Mouse (Mus musculus): ENCODE results near the gene Tmem245. TPM values are rescaled to one million over a fixed set of nuclear protein-coding genes. Genes with fewer than 3 reads are reported as not detected.

The Tmem245 gene
- polyA plus RNA-seq, 1 experiment from 2014 or later, result 12.8 TPM

- H3K36me3 ChIP-seq (replicated peaks), result no peaks in the 10 kb centered on the region
- peaks cover 17% of the 10 kb centered on the region for H3K4me1 ChIP-seq
- H3K4me2 ChIP-seq, result no peak overlapping the region
- H3K27ac ChIP-seq, result no peak overlapping the region
- ATAC-seq (ENCODE audit: low FRiP score), result no peak
- WGBS, result 68% methylated on average over 6 of the region's 6 CpGs
- no peaks in the 10 kb centered on the region for H3K9me3 ChIP-seq
- peaks cover 3% of the 10 kb centered on the region; the same call in 1 of the 2 replicates for H3K27me3 ChIP-seq
- no peak overlapping the region for H3K9ac ChIP-seq
- no peak overlapping the region for H3K4me3 ChIP-seq (replicated peaks)
Measured at GRCm38 (mm10) chr4:56949494-56949893, 2.3 kb upstream of the Tmem245 start.

- peak overlapping the region; percentile 90 for H3K9ac ChIP-seq
- H3K4me3 ChIP-seq (replicated peaks), result peak overlapping the region; percentile 86
- no peaks in the 10 kb centered on the region for H3K36me3 ChIP-seq (replicated peaks)
- WGBS, result 2% methylated on average over 14 of the region's 14 CpGs
- peaks cover 39% of the 10 kb centered on the region for H3K4me1 ChIP-seq
- H3K9me3 ChIP-seq, result no peaks in the 10 kb centered on the region
- H3K4me2 ChIP-seq, result peak overlapping the region; percentile 93
- H3K27ac ChIP-seq, result no peak overlapping the region
- ATAC-seq (ENCODE audit: low FRiP score), result no peak
- peaks cover 3% of the 10 kb centered on the region; the same call in 1 of the 2 replicates for H3K27me3 ChIP-seq
Measured at GRCm38 (mm10) chr4:56946180-56946579, 1.1 kb downstream of the Tmem245 start.

GRCm38 (mm10) chr4:56944286-56944685 lies 3.0 kb downstream of the Tmem245 start:
- Histone ChIP-seq H3K9ac (no peak overlapping the region), H3K36me3 (replicated peaks) (no peaks in the 10 kb centered on the region), H3K4me1 (peaks cover 39% of the 10 kb centered on the region), H3K27me3 (peaks cover 3% of the 10 kb centered on the region; the same call in 1 of the 2 replicates), H3K4me3 (replicated peaks) (no peak overlapping the region), H3K4me2 (no peak overlapping the region), H3K27ac (no peak overlapping the region), H3K9me3 (no peaks in the 10 kb centered on the region)
- 78% methylated on average over 4 of the region's 4 CpGs for WGBS
- no peak for ATAC-seq (ENCODE audit: low FRiP score)

- Histone ChIP-seq H3K9ac (no peak overlapping the region), H3K4me2 (no peak overlapping the region), H3K4me1 (peaks cover 39% of the 10 kb centered on the region), H3K4me3 (replicated peaks) (no peak overlapping the region), H3K36me3 (replicated peaks) (no peaks in the 10 kb centered on the region), H3K9me3 (no peaks in the 10 kb centered on the region), H3K27me3 (peaks cover 3% of the 10 kb centered on the region; the same call in 1 of the 2 replicates), H3K27ac (no peak overlapping the region)
- no peak for ATAC-seq (ENCODE audit: low FRiP score)
- WGBS, result 31% methylated on average over 1 of the region's 1 CpGs
Measured at GRCm38 (mm10) chr4:56943258-56943657, 4.0 kb downstream of the Tmem245 start.

GRCm38 (mm10) chr4:56942567-56942966 lies 4.7 kb downstream of the Tmem245 start:
- Histone ChIP-seq H3K9ac (no peak overlapping the region), H3K27me3 (peaks cover 3% of the 10 kb centered on the region; the same call in 1 of the 2 replicates), H3K4me2 (no peak overlapping the region), H3K9me3 (no peaks in the 10 kb centered on the region), H3K36me3 (replicated peaks) (no peaks in the 10 kb centered on the region), H3K27ac (no peak overlapping the region), H3K4me3 (replicated peaks) (no peak overlapping the region), H3K4me1 (peaks cover 39% of the 10 kb centered on the region)
- no peak for ATAC-seq (ENCODE audit: low FRiP score)
- 86% methylated on average over 1 of the region's 1 CpGs for WGBS

- H3K4me1 ChIP-seq, result peaks cover 39% of the 10 kb centered on the region
- H3K36me3 ChIP-seq (replicated peaks), result no peaks in the 10 kb centered on the region
- no peak overlapping the region for H3K4me3 ChIP-seq (replicated peaks)
- no peak for ATAC-seq (ENCODE audit: low FRiP score)
- no peak overlapping the region for H3K9ac ChIP-seq
- H3K27ac ChIP-seq, result no peak overlapping the region
- 52% methylated on average over 4 of the region's 4 CpGs for WGBS
- peaks cover 3% of the 10 kb centered on the region; the same call in 1 of the 2 replicates for H3K27me3 ChIP-seq
- H3K9me3 ChIP-seq, result no peaks in the 10 kb centered on the region
- no peak overlapping the region for H3K4me2 ChIP-seq
Measured at GRCm38 (mm10) chr4:56941481-56941880, 5.8 kb downstream of the Tmem245 start.

GRCm38 (mm10) chr4:56937136-56937535 lies 10.1 kb downstream of the Tmem245 start:
- Histone ChIP-seq H3K4me2 (no peak overlapping the region), H3K4me3 (replicated peaks) (no peak overlapping the region), H3K4me1 (peaks cover 4% of the 10 kb centered on the region), H3K27me3 (no peaks in the 10 kb centered on the region), H3K27ac (no peak overlapping the region), H3K9ac (no peak overlapping the region), H3K9me3 (no peaks in the 10 kb centered on the region), H3K36me3 (replicated peaks) (peaks cover 29% of the 10 kb centered on the region)
- WGBS, result 70% methylated on average over 6 of the region's 6 CpGs
- ATAC-seq (ENCODE audit: low FRiP score), result no peak

- Histone ChIP-seq H3K4me1 (no peaks in the 10 kb centered on the region), H3K36me3 (replicated peaks) (peaks cover 33% of the 10 kb centered on the region)
Measured at GRCm38 (mm10) chr4:56935327-56935726, 11.9 kb downstream of the Tmem245 start.

GRCm38 (mm10) chr4:56933154-56933553 lies 14.1 kb downstream of the Tmem245 start:
- H3K27ac ChIP-seq, result no peak overlapping the region
- no peaks in the 10 kb centered on the region for H3K9me3 ChIP-seq
- H3K4me1 ChIP-seq, result no peaks in the 10 kb centered on the region
- ATAC-seq (ENCODE audit: low FRiP score), result no peak
- H3K4me2 ChIP-seq, result no peak overlapping the region
- no peaks in the 10 kb centered on the region for H3K27me3 ChIP-seq
- 87% methylated on average over 4 of the region's 4 CpGs for WGBS
- peaks cover 34% of the 10 kb centered on the region for H3K36me3 ChIP-seq (replicated peaks)
- H3K9ac ChIP-seq, result no peak overlapping the region
- H3K4me3 ChIP-seq (replicated peaks), result no peak overlapping the region

More at GRCm38 (mm10) chr4:56935327-56935726, 11.9 kb downstream of the Tmem245 start:
- no peak overlapping the region for H3K4me2 ChIP-seq
- H3K9ac ChIP-seq, result no peak overlapping the region
- 33% methylated on average over 1 of the region's 1 CpGs for WGBS
- H3K4me3 ChIP-seq (replicated peaks), result no peak overlapping the region
- H3K27me3 ChIP-seq, result no peaks in the 10 kb centered on the region
- no peak for ATAC-seq (ENCODE audit: low FRiP score)
- H3K9me3 ChIP-seq, result no peaks in the 10 kb centered on the region
- H3K27ac ChIP-seq, result no peak overlapping the region

GRCm38 (mm10) chr4:56932096-56932495 lies 15.1 kb downstream of the Tmem245 start:
- Histone ChIP-seq H3K4me3 (replicated peaks) (no peak overlapping the region), H3K9me3 (no peaks in the 10 kb centered on the region), H3K27me3 (no peaks in the 10 kb centered on the region), H3K9ac (no peak overlapping the region), H3K4me2 (no peak overlapping the region), H3K4me1 (no peaks in the 10 kb centered on the region), H3K27ac (no peak overlapping the region), H3K36me3 (replicated peaks) (peaks cover 34% of the 10 kb centered on the region)
- no peak for ATAC-seq (ENCODE audit: low FRiP score)
- 44% methylated on average over 7 of the region's 7 CpGs for WGBS

- Histone ChIP-seq H3K36me3 (replicated peaks) (peaks cover 34% of the 10 kb centered on the region), H3K27ac (no peak overlapping the region), H3K4me3 (replicated peaks) (no peak overlapping the region), H3K9me3 (no peaks in the 10 kb centered on the region), H3K4me1 (no peaks in the 10 kb centered on the region), H3K4me2 (no peak overlapping the region), H3K27me3 (no peaks in the 10 kb centered on the region), H3K9ac (no peak overlapping the region)
- WGBS, result 84% methylated on average over 4 of the region's 4 CpGs
- ATAC-seq (ENCODE audit: low FRiP score), result no peak
Measured at GRCm38 (mm10) chr4:56930312-56930711, 16.9 kb downstream of the Tmem245 start.

GRCm38 (mm10) chr4:56926971-56927370 lies 20.3 kb downstream of the Tmem245 start:
- Histone ChIP-seq H3K4me1 (no peaks in the 10 kb centered on the region), H3K36me3 (replicated peaks) (peaks cover 43% of the 10 kb centered on the region), H3K27ac (no peak overlapping the region), H3K9me3 (no peaks in the 10 kb centered on the region), H3K4me2 (no peak overlapping the region), H3K27me3 (no peaks in the 10 kb centered on the region), H3K9ac (no peak overlapping the region), H3K4me3 (replicated peaks) (no peak overlapping the region)
- 94% methylated on average over 4 of the region's 4 CpGs for WGBS
- no peak for ATAC-seq (ENCODE audit: low FRiP score)

- no peak for ATAC-seq (ENCODE audit: low FRiP score)
Measured at GRCm38 (mm10) chr4:56922229-56922628, 25.0 kb downstream of the Tmem245 start.

More at GRCm38 (mm10) chr4:56922229-56922628, 25.0 kb downstream of the Tmem245 start:
- H3K4me3 ChIP-seq (replicated peaks), result no peak overlapping the region
- no peaks in the 10 kb centered on the region for H3K4me1 ChIP-seq
- no peak overlapping the region for H3K4me2 ChIP-seq
- H3K36me3 ChIP-seq (replicated peaks), result peaks cover 43% of the 10 kb centered on the region
- H3K27me3 ChIP-seq, result no peaks in the 10 kb centered on the region
- no peaks in the 10 kb centered on the region for H3K9me3 ChIP-seq
- H3K27ac ChIP-seq, result no peak overlapping the region
- 92% methylated on average over 11 of the region's 11 CpGs for WGBS
- H3K9ac ChIP-seq, result no peak overlapping the region

All from forebrain, embryonic 12.5 days (tissue).